Mouse (Mus musculus) hindbrain, embryonic 10.5 days (tissue): ENCODE measurements around the gene Rell1. TPM values are rescaled to one million over a fixed set of nuclear protein-coding genes. Genes with fewer than 3 reads are reported as not detected.
"Not testable (repeated sequence)": the region's sequence is repeated elsewhere in the genome, so short reads cannot be mapped to it uniquely, and the experiment has no call there.

ENCODE experiments used
- DNase-seq: peaks from one replicate; pipeline ENCODE4 v3.0.0-alpha.2; 2017; ENCODE audit warnings: low spot score
- H3K27ac ChIP-seq: fragments of 300-500 bp; sonication (generic); 2 replicates; pipeline ENCODE4 v1.5.1; 2016; ENCODE audit warnings: mild to moderate bottlenecking, moderate library complexity
- H3K27me3 ChIP-seq: fragments of 300-500 bp; sonication (generic); 2 replicates; pipeline ENCODE4 v1.6.1; 2016; ENCODE audit warnings: mild to moderate bottlenecking; ENCODE audit not compliant: poor library complexity, insufficient read depth, severe bottlenecking
- H3K36me3 ChIP-seq: fragments of 300-500 bp; sonication (generic); 2 replicates; pipeline ENCODE4 v1.6.1; 2016; ENCODE audit warnings: mild to moderate bottlenecking, moderate library complexity
- H3K4me1 ChIP-seq: fragments of 300-500 bp; sonication (generic); replicated peaks from 2 replicates; pipeline ENCODE4 v1.6.1; 2016; ENCODE audit warnings: mild to moderate bottlenecking
- H3K4me3 ChIP-seq: fragments of 300-500 bp; sonication (generic); 2 replicates; pipeline ENCODE4 v1.5.1; 2016; ENCODE audit warnings: mild to moderate bottlenecking, moderate library complexity
- H3K9me3 ChIP-seq: fragments of 300-500 bp; sonication (generic); 2 replicates; pipeline ENCODE4 v1.6.1; 2016; ENCODE audit warnings: mild to moderate bottlenecking, moderate library complexity
- WGBS: fragments of 180-500 bp; shearing (Covaris S2); methylation state at CpG from one replicate; pipeline ENCODE4 v1.1.7; 2016; 5-methylcytosine and 5-hydroxymethylcytosine counted together
- polyA plus RNA-seq: library from polyadenylated mRNA; unstranded; fragments of >200 nt; fragmentation: Nextera tagmentation; extraction: Ambion mirVana; gene quantifications from 2 replicates; pipeline ENCODE4 v1.2.1, GENCODE M21; 2016

The Rell1 gene
- polyA plus RNA-seq, 1 experiment from 2014 or later, result 11.5 TPM

GRCm38 (mm10) chr5:63910171-63910960 lies 58.3 kb downstream of the Rell1 start:
- no peaks in the 10 kb centered on the region for H3K27me3 ChIP-seq
- no peaks in the 10 kb centered on the region for H3K4me1 ChIP-seq
- no peaks in the 10 kb centered on the region for H3K9me3 ChIP-seq
- H3K36me3 ChIP-seq, result no peaks in the 10 kb centered on the region; the same call in 1 of the 2 replicates
- WGBS, result 90% methylated on average over 10 of the region's 10 CpGs
- DNase-seq, result no peak
- no peak overlapping the region for H3K4me3 ChIP-seq
- H3K27ac ChIP-seq, result no peak overlapping the region

- DNase-seq, result no peak
- Histone ChIP-seq H3K4me3 (no peak overlapping the region), H3K36me3 (no peaks in the 10 kb centered on the region; the same call in 1 of the 2 replicates), H3K27ac (no peak overlapping the region), H3K4me1 (no peaks in the 10 kb centered on the region), H3K27me3 (no peaks in the 10 kb centered on the region), H3K9me3 (no peaks in the 10 kb centered on the region)
- WGBS, result 78% methylated on average over 4 of the region's 4 CpGs
Observed at GRCm38 (mm10) chr5:63907513-63907912, 61.2 kb downstream of the Rell1 start.

DNA sequence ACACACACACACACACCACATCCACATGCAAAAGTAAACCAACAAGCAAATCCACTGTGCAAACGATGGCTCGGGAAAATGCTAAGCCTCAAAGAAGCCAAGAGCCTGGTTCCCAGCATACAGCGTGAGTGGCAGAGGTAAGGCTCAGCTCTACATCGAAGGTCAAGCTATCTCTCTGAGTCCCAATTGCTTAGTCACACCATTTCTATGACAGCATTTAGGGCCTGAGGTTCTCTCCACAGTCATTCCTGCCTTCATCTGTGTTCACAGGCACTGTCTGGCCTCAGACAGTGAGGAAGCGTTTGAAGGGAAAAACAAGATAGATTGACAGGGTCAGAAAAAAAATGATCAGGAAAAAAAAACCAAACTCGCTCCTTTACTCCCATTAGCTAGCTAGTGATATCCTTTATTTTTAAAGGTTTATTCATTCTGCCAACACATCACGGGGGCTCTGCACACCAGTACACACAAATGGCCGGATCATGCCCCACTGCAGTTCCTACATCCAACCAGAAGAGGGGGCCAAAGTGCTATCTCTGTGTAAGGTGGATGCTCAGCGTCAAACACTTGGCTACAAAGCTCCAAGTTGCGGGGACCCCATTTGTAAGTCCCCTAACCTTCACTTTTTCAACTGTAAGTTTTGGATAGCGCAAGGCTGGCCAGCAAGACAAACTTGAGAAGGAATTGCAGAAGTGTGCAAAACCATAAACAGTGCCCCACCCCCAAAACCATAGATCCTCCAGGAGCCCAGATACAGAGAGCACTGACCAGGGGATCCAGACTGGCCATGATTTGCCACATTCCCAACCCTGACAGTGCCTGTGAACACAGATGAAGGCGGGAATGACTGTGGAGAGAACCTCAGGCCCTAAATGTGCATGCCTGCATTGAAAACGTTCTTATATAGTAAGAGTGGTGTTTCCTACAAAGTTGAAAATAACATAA lies 62.3 kb downstream of the Rell1 start:
- H3K36me3 ChIP-seq, result no peaks in the 10 kb centered on the region; the same call in 1 of the 2 replicates
- WGBS, result 46% methylated on average over 13 of the region's 13 CpGs
- H3K4me3 ChIP-seq, result no peak overlapping the region
- peak; percentile 84 for DNase-seq
- no peaks in the 10 kb centered on the region for H3K9me3 ChIP-seq
- no peak overlapping the region for H3K27ac ChIP-seq
- H3K27me3 ChIP-seq, result no peaks in the 10 kb centered on the region
- no peaks in the 10 kb centered on the region for H3K4me1 ChIP-seq

DNA sequence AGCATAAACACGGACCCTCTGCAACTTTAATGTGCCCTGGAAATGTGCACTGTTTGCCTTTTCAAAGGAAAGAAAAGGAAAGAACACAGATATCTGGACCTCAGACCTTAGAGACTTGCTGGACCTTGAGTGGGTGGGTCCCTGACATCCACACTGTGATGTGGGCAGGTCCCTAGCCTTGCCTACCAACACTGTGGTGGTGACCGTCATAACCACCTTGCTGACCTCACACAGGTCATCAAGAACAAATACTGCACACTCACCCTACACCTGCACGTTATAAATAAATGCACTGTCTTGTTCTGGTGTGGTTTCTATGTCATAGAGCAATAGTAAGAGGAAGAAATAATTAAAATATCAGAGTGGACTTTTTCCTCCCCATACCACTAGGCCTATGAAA lies 65.4 kb downstream of the Rell1 start:
- H3K4me1 ChIP-seq, result no peaks in the 10 kb centered on the region
- no peak overlapping the region for H3K27ac ChIP-seq
- DNase-seq, result no peak
- H3K27me3 ChIP-seq, result no peaks in the 10 kb centered on the region
- H3K36me3 ChIP-seq, result no peaks in the 10 kb centered on the region
- H3K9me3 ChIP-seq, result no peaks in the 10 kb centered on the region
- H3K4me3 ChIP-seq, result no peak overlapping the region
- 83% methylated on average over 3 of the region's 3 CpGs for WGBS

GRCm38 (mm10) chr5:63897820-63898110 lies 70.9 kb downstream of the Rell1 start:
- 84% methylated on average over 3 of the region's 3 CpGs for WGBS

GRCm38 (mm10) chr5:63897001-63897819 lies 71.5 kb downstream of the Rell1 start:
- H3K9me3 ChIP-seq, DNase-seq, H3K4me3 ChIP-seq, H3K36me3 ChIP-seq, H3K27ac ChIP-seq, H3K4me1 ChIP-seq, H3K27me3 ChIP-seq: not testable (repeated sequence)
- WGBS, result 89% methylated on average over 5 of the region's 5 CpGs

More at GRCm38 (mm10) chr5:63897820-63898110, 70.9 kb downstream of the Rell1 start:
- Histone ChIP-seq H3K9me3 (no peaks in the 10 kb centered on the region), H3K27ac (no peak overlapping the region), H3K4me1 (no peaks in the 10 kb centered on the region), H3K4me3 (no peak overlapping the region), H3K27me3 (no peaks in the 10 kb centered on the region), H3K36me3 (no peaks in the 10 kb centered on the region)
- DNase-seq, result no peak

DNA sequence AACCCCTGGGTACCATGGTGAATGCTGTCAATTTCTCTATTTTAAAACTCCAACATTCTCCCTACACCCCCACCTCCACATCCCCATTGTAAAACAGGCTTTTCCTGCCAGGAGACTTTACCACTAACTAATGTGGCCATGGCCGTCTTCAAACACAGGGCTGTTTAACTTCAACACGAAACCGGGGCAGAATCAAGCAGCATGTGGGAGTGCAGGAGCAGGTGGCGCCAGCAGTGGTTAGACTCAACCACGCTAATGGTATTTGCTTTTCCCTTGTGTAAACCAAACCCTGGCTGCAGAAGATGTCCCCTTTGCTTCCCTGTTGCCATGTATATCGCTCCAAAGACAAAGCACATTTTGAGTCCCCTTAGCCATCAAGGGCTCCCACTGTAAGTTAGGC lies 76.8 kb downstream of the Rell1 start:
- 85% methylated on average over 6 of the region's 6 CpGs for WGBS
- H3K9me3 ChIP-seq, result no peaks in the 10 kb centered on the region
- no peaks in the 10 kb centered on the region for H3K36me3 ChIP-seq
- no peaks in the 10 kb centered on the region for H3K27me3 ChIP-seq
- no peak for DNase-seq
- H3K4me3 ChIP-seq, result no peak overlapping the region
- no peak overlapping the region for H3K27ac ChIP-seq
- H3K4me1 ChIP-seq, result no peaks in the 10 kb centered on the region

- 75% methylated on average over 4 of the region's 4 CpGs for WGBS
Observed at GRCm38 (mm10) chr5:63891241-63891640, 77.5 kb downstream of the Rell1 start.

GRCm38 (mm10) chr5:63887111-63887510 lies 81.6 kb downstream of the Rell1 start:
- Histone ChIP-seq H3K27me3 (no peaks in the 10 kb centered on the region), H3K4me3 (no peak overlapping the region), H3K9me3 (no peaks in the 10 kb centered on the region), H3K27ac (no peak overlapping the region), H3K36me3 (no peaks in the 10 kb centered on the region), H3K4me1 (no peaks in the 10 kb centered on the region)
- WGBS, result 99% methylated on average over 4 of the region's 4 CpGs
- no peak for DNase-seq

More at GRCm38 (mm10) chr5:63891241-63891640, 77.5 kb downstream of the Rell1 start:
- no peak for DNase-seq
- no peak overlapping the region for H3K27ac ChIP-seq
- no peaks in the 10 kb centered on the region for H3K4me1 ChIP-seq
- H3K4me3 ChIP-seq, result no peak overlapping the region
- H3K36me3 ChIP-seq, result no peaks in the 10 kb centered on the region
- no peaks in the 10 kb centered on the region for H3K27me3 ChIP-seq
- H3K9me3 ChIP-seq, result no peaks in the 10 kb centered on the region

- DNase-seq, result no peak
- 31% methylated on average over 6 of the region's 6 CpGs for WGBS
- Histone ChIP-seq H3K9me3 (no peaks in the 10 kb centered on the region), H3K27ac (no peak overlapping the region), H3K4me3 (no peak overlapping the region), H3K4me1 (no peaks in the 10 kb centered on the region), H3K27me3 (no peaks in the 10 kb centered on the region), H3K36me3 (no peaks in the 10 kb centered on the region)
Observed at GRCm38 (mm10) chr5:63886709-63887108, 82.0 kb downstream of the Rell1 start.

DNA sequence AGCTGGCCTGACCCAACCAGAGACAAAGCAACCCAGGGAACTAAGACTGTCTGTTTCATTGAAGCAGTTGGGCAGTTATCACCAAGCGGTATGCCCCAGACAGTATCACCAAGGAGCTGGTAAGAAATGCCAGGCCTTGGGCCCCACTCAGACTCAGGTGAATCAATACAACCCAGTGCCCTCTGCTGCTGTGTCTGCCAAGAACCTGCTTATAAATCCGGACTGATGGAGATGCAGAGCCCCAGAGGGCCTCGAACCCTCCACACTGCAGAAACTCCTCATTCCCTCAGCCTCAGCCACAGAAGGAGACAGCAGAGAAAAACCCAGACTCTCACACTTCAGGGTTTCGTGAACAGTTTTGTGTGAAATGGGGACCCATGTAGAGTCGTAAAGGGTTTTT lies 82.4 kb downstream of the Rell1 start:
- no peak for DNase-seq
- WGBS, result 96% methylated on average over 5 of the region's 5 CpGs

DNA sequence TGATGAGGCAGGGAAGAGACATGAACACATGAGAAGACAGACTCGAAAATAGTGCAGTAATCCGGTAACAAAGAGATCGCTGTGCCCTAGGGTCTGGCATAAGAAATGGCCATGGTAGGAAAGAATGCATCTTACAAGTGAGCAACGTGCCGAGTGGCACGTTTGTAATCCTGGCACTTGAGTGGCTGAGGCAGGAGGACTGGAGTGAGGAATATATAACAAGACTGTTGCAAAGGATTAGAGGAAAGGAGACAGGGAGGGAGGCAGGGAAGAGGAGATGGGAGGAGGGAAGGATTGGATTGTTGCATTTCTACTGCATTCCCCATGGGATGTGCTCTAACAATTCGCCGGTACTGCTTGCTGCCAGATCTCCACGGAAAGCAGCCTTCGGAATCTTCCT lies 89.7 kb downstream of the Rell1 start:
- Histone ChIP-seq H3K27ac (no peak overlapping the region), H3K36me3 (no peaks in the 10 kb centered on the region), H3K27me3 (peaks cover 7% of the 10 kb centered on the region), H3K9me3 (no peaks in the 10 kb centered on the region), H3K4me1 (no peaks in the 10 kb centered on the region; the same call in 1 of the 2 replicates), H3K4me3 (no peak overlapping the region)
- DNase-seq, result no peak
- 76% methylated on average over 10 of the region's 10 CpGs for WGBS

More for the DNA sequence above, 82.4 kb downstream of the Rell1 start:
- no peaks in the 10 kb centered on the region for H3K4me1 ChIP-seq
- H3K27me3 ChIP-seq, result no peaks in the 10 kb centered on the region
- H3K27ac ChIP-seq, result no peak overlapping the region
- no peaks in the 10 kb centered on the region for H3K36me3 ChIP-seq
- H3K9me3 ChIP-seq, result no peaks in the 10 kb centered on the region
- no peak overlapping the region for H3K4me3 ChIP-seq
